Mouse (Mus musculus) gonadal fat pad, adult 2 months (tissue): Measurements from ENCODE around the gene Ppp4c. TPM values are rescaled to one million over a fixed set of nuclear protein-coding genes. Genes with fewer than 3 reads are reported as not detected.

ENCODE experiments used
- DNase-seq: peaks from one replicate; pipeline ENCODE4 v3.0.0-alpha.2; 2012; ENCODE audit warnings: low read depth
- polyA plus RNA-seq: library from polyadenylated mRNA; depleted of rRNA; stranded (reverse); fragments of >200 nt; gene quantifications from 2 replicates; pipeline ENCODE4 v1.2.3, GENCODE M21; 2012; rRNA removed

Ppp4c gene
- 129 and 161 TPM in 2 replicates for polyA plus RNA-seq

- DNase-seq, result no peak
Observed at GRCm38 (mm10) chr7:126791851-126792720, at the start of gene Ppp4c. TSS of gene Ppp4c (minus strand) at chr7:126792496.

GRCm38 (mm10) chr7:126833294-126833693 lies 41.0 kb upstream of the Ppp4c start:
- no peak for DNase-seq

- no peak for DNase-seq
Observed at GRCm38 (mm10) chr7:126832036-126832598, 39.8 kb upstream of the Ppp4c start.

- no peak for DNase-seq
Observed at GRCm38 (mm10) chr7:126831539-126831938, 39.2 kb upstream of the Ppp4c start, which contains the start of gene 4930451I11Rik. TSS of gene 4930451I11Rik (minus strand) at chr7:126831639.

- no peak for DNase-seq
Observed at GRCm38 (mm10) chr7:126825952-126826351, 33.7 kb upstream of the Ppp4c start.

- no peak for DNase-seq
Observed at GRCm38 (mm10) chr7:126825403-126825802, 33.1 kb upstream of the Ppp4c start.

- DNase-seq, result no peak
Observed at GRCm38 (mm10) chr7:126823940-126824339, 31.6 kb upstream of the Ppp4c start.

- DNase-seq, result no peak
Observed at GRCm38 (mm10) chr7:126823202-126823711, 31.0 kb upstream of the Ppp4c start.

GRCm38 (mm10) chr7:126822741-126823140 lies 30.4 kb upstream of the Ppp4c start:
- no peak for DNase-seq

GRCm38 (mm10) chr7:126821835-126822511 lies 29.7 kb upstream of the Ppp4c start:
- no peak for DNase-seq

- DNase-seq, result no peak
Observed at GRCm38 (mm10) chr7:126818818-126819217, 26.5 kb upstream of the Ppp4c start.

GRCm38 (mm10) chr7:126817595-126817994 lies 25.3 kb upstream of the Ppp4c start:
- DNase-seq, result no peak

- DNase-seq, result no peak
Observed at GRCm38 (mm10) chr7:126816494-126816893, 24.2 kb upstream of the Ppp4c start.

GRCm38 (mm10) chr7:126815726-126816222 lies 23.5 kb upstream of the Ppp4c start:
- DNase-seq, result no peak

- no peak for DNase-seq
Observed at GRCm38 (mm10) chr7:126809723-126810369, 17.6 kb upstream of the Ppp4c start.

GRCm38 (mm10) chr7:126808703-126809455 lies 16.6 kb upstream of the Ppp4c start:
- no peak for DNase-seq

GRCm38 (mm10) chr7:126807405-126807804 lies 15.1 kb upstream of the Ppp4c start:
- DNase-seq, result no peak

- peak; percentile 88 for DNase-seq
Observed at GRCm38 (mm10) chr7:126806956-126807355, 14.7 kb upstream of the Ppp4c start.

GRCm38 (mm10) chr7:126803751-126804150 lies 11.5 kb upstream of the Ppp4c start:
- DNase-seq, result no peak

- DNase-seq, result no peak
Observed at GRCm38 (mm10) chr7:126803181-126803580, 10.9 kb upstream of the Ppp4c start.
